Mouse (Mus musculus): ENCODE results near the gene Cep170b. TPM values are rescaled to one million over a fixed set of nuclear protein-coding genes. Genes with fewer than 3 reads are reported as not detected.
A peak's percentile ranks its signal among the peaks of the same experiment; 100 is the strongest.

Gene Cep170b
- polyA plus RNA-seq, 2 experiments, result 1.9 to 3.4 TPM

- Histone ChIP-seq H3K27ac (no peak overlapping the region), H3K27me3 (ENCODE audit: control insufficient read depth, insufficient read depth, low read length) (peaks cover 30% of the 10 kb centered on the region), H3K4me3 (ENCODE audit: insufficient read depth in 1 of 2, low read depth in 2 of 2, low read length in 2 of 2) (no peak overlapping the region), H3K9me3 (ENCODE audit: control insufficient read depth, low read length) (no peaks in the 10 kb centered on the region), H3K36me3 (replicated peaks; ENCODE audit: control insufficient read depth, insufficient read depth, low read depth) (no peaks in the 10 kb centered on the region), H3K9ac (replicated peaks) (no peak overlapping the region), H3K4me1 (replicated peaks; ENCODE audit: control insufficient read depth in 2 of 2, insufficient read depth in 2 of 2, low read length in 1 of 2) (no peaks in the 10 kb centered on the region; a peak in 1 of 4 replicates), H3K4me2 (ENCODE audit: low read depth) (no peak overlapping the region)
- DNase-seq (ENCODE audit: low read depth in 3 of 3, low spot score in 3 of 3), result no peak
- no peak for ATAC-seq (ENCODE audit: insufficient read depth)
- TF ChIP-seq CTCF (IDR thresholded peaks at IDR 0.05; ENCODE audit: low read depth) (no peak), EP300 (IDR thresholded peaks at IDR 0.05; ENCODE audit: low read depth) (no peak)
- WGBS (ENCODE audit: insufficient replicate concordance), result 71% methylated on average over 6 of the region's 6 CpGs
Measured at GRCm38 (mm10) chr12:112723445-112723844, 3.2 kb downstream of the Cep170b start.

- TF ChIP-seq CTCF (IDR thresholded peaks at IDR 0.05; ENCODE audit: low read depth), result peak; percentile 64
- TF ChIP-seq EP300 (IDR thresholded peaks at IDR 0.05; ENCODE audit: low read depth), result no peak
- Histone ChIP-seq H3K36me3 (replicated peaks; ENCODE audit: control insufficient read depth, insufficient read depth, low read depth) (no peaks in the 10 kb centered on the region), H3K4me1 (replicated peaks; ENCODE audit: control insufficient read depth in 2 of 2, insufficient read depth in 2 of 2, low read length in 1 of 2) (no peaks in the 10 kb centered on the region; a peak in 1 of 4 replicates), H3K9me3 (ENCODE audit: control insufficient read depth, low read length) (no peaks in the 10 kb centered on the region), H3K4me3 (ENCODE audit: insufficient read depth in 1 of 2, low read depth in 2 of 2, low read length in 2 of 2) (no peak overlapping the region), H3K4me2 (ENCODE audit: low read depth) (no peak overlapping the region), H3K27me3 (ENCODE audit: control insufficient read depth, insufficient read depth, low read length) (peaks cover 30% of the 10 kb centered on the region), H3K27ac (no peak overlapping the region), H3K9ac (replicated peaks) (no peak overlapping the region)
- peak in 2 of 3 experiments; percentile 20 to 28 for DNase-seq (ENCODE audit: low read depth in 3 of 3, low spot score in 3 of 3)
- WGBS (ENCODE audit: insufficient replicate concordance), result 60% methylated on average over 11 of the region's 11 CpGs
- peak; percentile 13; the same call in 1 of the 2 replicates for ATAC-seq (ENCODE audit: insufficient read depth)
Measured at GRCm38 (mm10) chr12:112724077-112724805, 4.0 kb downstream of the Cep170b start.

GRCm38 (mm10) chr12:112727801-112728200 lies 7.5 kb downstream of the Cep170b start:
- no peak for ATAC-seq (ENCODE audit: insufficient read depth)

GRCm38 (mm10) chr12:112730808-112731207 lies 10.6 kb downstream of the Cep170b start:
- TF ChIP-seq CTCF (IDR thresholded peaks at IDR 0.05; ENCODE audit: low read depth) (no peak), EP300 (IDR thresholded peaks at IDR 0.05; ENCODE audit: low read depth) (no peak)
- Histone ChIP-seq H3K4me2 (ENCODE audit: low read depth) (no peak overlapping the region), H3K36me3 (replicated peaks; ENCODE audit: control insufficient read depth, insufficient read depth, low read depth) (no peaks in the 10 kb centered on the region), H3K27ac (no peak overlapping the region), H3K4me3 (ENCODE audit: insufficient read depth in 1 of 2, low read depth in 2 of 2, low read length in 2 of 2) (no peak overlapping the region), H3K9ac (replicated peaks) (no peak overlapping the region), H3K4me1 (replicated peaks; ENCODE audit: control insufficient read depth in 2 of 2, insufficient read depth in 2 of 2, low read length in 1 of 2) (no peaks in the 10 kb centered on the region), H3K27me3 (ENCODE audit: control insufficient read depth, insufficient read depth, low read length) (no peaks in the 10 kb centered on the region), H3K9me3 (ENCODE audit: control insufficient read depth, low read length) (no peaks in the 10 kb centered on the region)
- DNase-seq (ENCODE audit: low read depth in 3 of 3, low spot score in 3 of 3) (no peak), ATAC-seq (ENCODE audit: insufficient read depth) (no peak)
- WGBS (ENCODE audit: insufficient replicate concordance), result 56% methylated on average over 14 of the region's 14 CpGs

More at GRCm38 (mm10) chr12:112727801-112728200, 7.5 kb downstream of the Cep170b start:
- Histone ChIP-seq H3K27me3 (ENCODE audit: control insufficient read depth, insufficient read depth, low read length) (peaks cover 7% of the 10 kb centered on the region), H3K27ac (no peak overlapping the region), H3K4me1 (replicated peaks; ENCODE audit: control insufficient read depth in 2 of 2, insufficient read depth in 2 of 2, low read length in 1 of 2) (no peaks in the 10 kb centered on the region), H3K4me2 (ENCODE audit: low read depth) (no peak overlapping the region), H3K9ac (replicated peaks) (no peak overlapping the region), H3K4me3 (ENCODE audit: insufficient read depth in 1 of 2, low read depth in 2 of 2, low read length in 2 of 2) (no peak overlapping the region), H3K9me3 (ENCODE audit: control insufficient read depth, low read length) (no peaks in the 10 kb centered on the region), H3K36me3 (replicated peaks; ENCODE audit: control insufficient read depth, insufficient read depth, low read depth) (no peaks in the 10 kb centered on the region)
- TF ChIP-seq CTCF (IDR thresholded peaks at IDR 0.05; ENCODE audit: low read depth) (no peak), EP300 (IDR thresholded peaks at IDR 0.05; ENCODE audit: low read depth) (no peak)
- 65% methylated on average over 8 of the region's 8 CpGs for WGBS (ENCODE audit: insufficient replicate concordance)
- no peak for DNase-seq (ENCODE audit: low read depth in 3 of 3, low spot score in 3 of 3)

GRCm38 (mm10) chr12:112732591-112732990 lies 12.3 kb downstream of the Cep170b start:
- Histone ChIP-seq H3K9me3 (ENCODE audit: control insufficient read depth, low read length) (no peaks in the 10 kb centered on the region), H3K27me3 (ENCODE audit: control insufficient read depth, insufficient read depth, low read length) (no peaks in the 10 kb centered on the region), H3K4me2 (ENCODE audit: low read depth) (no peak overlapping the region), H3K4me3 (ENCODE audit: insufficient read depth in 1 of 2, low read depth in 2 of 2, low read length in 2 of 2) (no peak overlapping the region), H3K9ac (replicated peaks) (no peak overlapping the region), H3K36me3 (replicated peaks; ENCODE audit: control insufficient read depth, insufficient read depth, low read depth) (no peaks in the 10 kb centered on the region), H3K27ac (no peak overlapping the region), H3K4me1 (replicated peaks; ENCODE audit: control insufficient read depth in 2 of 2, insufficient read depth in 2 of 2, low read length in 1 of 2) (no peaks in the 10 kb centered on the region)
- no peak for DNase-seq (ENCODE audit: low read depth in 3 of 3, low spot score in 3 of 3)
- ATAC-seq (ENCODE audit: insufficient read depth), result no peak
- TF ChIP-seq EP300 (IDR thresholded peaks at IDR 0.05; ENCODE audit: low read depth) (no peak), CTCF (IDR thresholded peaks at IDR 0.05; ENCODE audit: low read depth) (no peak)
- WGBS (ENCODE audit: insufficient replicate concordance), result 65% methylated on average over 10 of the region's 10 CpGs

Data from liver, embryonic 14.5 days (tissue).